Mouse (Mus musculus) intestine, postnatal 0 days (tissue): ENCODE measurements around the gene Ppp1r12b. TPM values are rescaled to one million over a fixed set of nuclear protein-coding genes. Genes with fewer than 3 reads are reported as not detected.

ENCODE experiments used
- ATAC-seq: fragments of 200-750 bp; cut with Nextera tagmentation; 2 replicates; pipeline ENCODE4 v1.8.0; 2017; ENCODE audit warnings: mild to moderate bottlenecking, moderate TSS enrichment, moderate library complexity
- H3K27ac ChIP-seq: fragments of 300-500 bp; sonication (generic); 2 replicates; pipeline ENCODE4 v1.5.1; 2014; ENCODE audit warnings: mild to moderate bottlenecking, low read depth, low read length, moderate library complexity
- H3K27me3 ChIP-seq: fragments of 300-500 bp; sonication (generic); replicated peaks from 2 replicates; pipeline ENCODE4 v1.6.1; 2014; ENCODE audit warnings: low read length, mixed read lengths; ENCODE audit not compliant: control insufficient read depth, insufficient read depth
- H3K36me3 ChIP-seq: fragments of 300-500 bp; sonication (generic); 2 replicates; pipeline ENCODE4 v1.6.1; 2014; ENCODE audit warnings: mild to moderate bottlenecking, moderate library complexity; ENCODE audit not compliant: control insufficient read depth, insufficient read depth
- H3K4me1 ChIP-seq: fragments of 300-500 bp; sonication (generic); replicated peaks from 2 replicates; pipeline ENCODE4 v1.6.1; 2014; ENCODE audit warnings: antibody characterized with exemption, low read length, mixed read lengths; ENCODE audit not compliant: control insufficient read depth, insufficient read depth
- H3K4me2 ChIP-seq: fragments of 300-500 bp; sonication (generic); replicated peaks from 2 replicates; pipeline ENCODE4 v1.6.1; 2014; ENCODE audit warnings: low read depth, mild to moderate bottlenecking, moderate library complexity
- H3K4me3 ChIP-seq: fragments of 300-500 bp; sonication (generic); 2 replicates; pipeline ENCODE4 v1.5.1; 2014; ENCODE audit warnings: low read depth, low read length
- H3K9ac ChIP-seq: fragments of 300-500 bp; sonication (generic); 2 replicates; pipeline ENCODE4 v1.6.1; 2014; ENCODE audit warnings: mild to moderate bottlenecking, low read depth, low read length
- H3K9me3 ChIP-seq: fragments of 300-500 bp; sonication (generic); 2 replicates; pipeline ENCODE4 v1.6.1; 2016; ENCODE audit warnings: mixed run types; ENCODE audit not compliant: control insufficient read depth
- CTCF ChIP-seq: sonication (generic); IDR thresholded peaks from 2 replicates; pipeline ENCODE4 v1.5.1; 2016; ENCODE audit warnings: low read depth, mild to moderate bottlenecking, control low read depth, antibody characterized with exemption, moderate library complexity
- WGBS: fragments of 180-500 bp; shearing (Covaris S2); extraction: QIAGEN DNeasy Blood & Tissue Kit; methylation state at CpG from one replicate; pipeline ENCODE4 v1.1.7; 2014; 5-methylcytosine and 5-hydroxymethylcytosine counted together
- polyA plus RNA-seq: library from polyadenylated mRNA; unstranded; fragments of >200 nt; fragmentation: Nextera tagmentation; extraction: Ambion mirVana; gene quantifications from 2 replicates; pipeline ENCODE4 v1.2.1, GENCODE M21; 2015

Ppp1r12b gene
- polyA plus RNA-seq, 1 experiment from 2014 or later = 11.5 TPM

DNA sequence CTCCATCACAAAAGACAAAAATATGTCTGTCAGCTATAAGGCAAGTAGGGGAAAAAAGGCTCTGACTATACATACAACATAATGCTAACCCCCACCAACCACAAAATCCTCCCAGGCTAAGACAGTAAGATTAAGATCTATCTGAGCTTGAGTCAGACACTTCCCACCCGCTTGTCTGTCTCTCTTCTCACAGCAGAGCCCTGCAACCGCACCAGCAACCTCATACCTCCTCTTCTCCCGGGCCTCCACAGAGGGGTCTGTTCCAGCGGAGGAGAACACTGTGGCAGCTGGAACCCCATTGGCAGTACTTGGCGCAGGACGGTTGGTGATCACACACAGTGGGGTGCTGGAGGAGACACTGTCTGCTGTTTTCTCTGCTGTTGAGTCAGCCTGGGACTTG is 90.2 kb downstream of the Ppp1r12b start:
- H3K9ac ChIP-seq = no peak overlapping the region
- H3K4me3 ChIP-seq = no peak overlapping the region
- no peak for TF ChIP-seq CTCF
- H3K36me3 ChIP-seq = peaks cover 13% of the 10 kb centered on the region
- ATAC-seq = no peak
- WGBS = 74% methylated on average over 6 of the region's 6 CpGs
- no peak overlapping the region for H3K4me2 ChIP-seq
- no peak overlapping the region for H3K27ac ChIP-seq
- H3K27me3 ChIP-seq = no peaks in the 10 kb centered on the region
- H3K9me3 ChIP-seq = no peaks in the 10 kb centered on the region
- no peaks in the 10 kb centered on the region for H3K4me1 ChIP-seq

DNA sequence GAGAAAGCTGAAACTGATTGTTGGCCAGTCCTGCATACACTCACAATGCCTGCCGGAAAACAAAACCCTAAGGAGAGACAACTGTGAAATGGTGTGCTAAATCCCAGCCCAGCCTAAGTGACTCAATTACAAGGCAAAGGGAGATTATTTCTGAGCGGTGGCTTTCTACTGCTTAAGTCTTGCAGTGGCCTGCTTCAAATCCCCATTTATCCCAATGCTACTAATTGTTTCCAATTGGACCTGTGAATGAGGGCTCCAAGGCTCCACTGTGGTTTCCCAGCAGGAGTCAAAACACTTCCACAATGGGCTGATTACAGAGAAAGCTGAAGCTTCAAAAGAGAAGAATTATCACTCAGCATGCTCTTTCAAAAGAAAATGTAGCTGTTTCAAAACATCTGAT is 95.2 kb downstream of the Ppp1r12b start:
- ATAC-seq = no peak
- Histone ChIP-seq H3K4me2 (no peak overlapping the region), H3K36me3 (peaks cover 10% of the 10 kb centered on the region), H3K4me1 (no peaks in the 10 kb centered on the region), H3K4me3 (no peak overlapping the region), H3K27ac (no peak overlapping the region), H3K9me3 (no peaks in the 10 kb centered on the region), H3K27me3 (no peaks in the 10 kb centered on the region), H3K9ac (no peak overlapping the region)
- 65% methylated on average over 2 of the region's 2 CpGs for WGBS
- TF ChIP-seq CTCF = no peak

DNA sequence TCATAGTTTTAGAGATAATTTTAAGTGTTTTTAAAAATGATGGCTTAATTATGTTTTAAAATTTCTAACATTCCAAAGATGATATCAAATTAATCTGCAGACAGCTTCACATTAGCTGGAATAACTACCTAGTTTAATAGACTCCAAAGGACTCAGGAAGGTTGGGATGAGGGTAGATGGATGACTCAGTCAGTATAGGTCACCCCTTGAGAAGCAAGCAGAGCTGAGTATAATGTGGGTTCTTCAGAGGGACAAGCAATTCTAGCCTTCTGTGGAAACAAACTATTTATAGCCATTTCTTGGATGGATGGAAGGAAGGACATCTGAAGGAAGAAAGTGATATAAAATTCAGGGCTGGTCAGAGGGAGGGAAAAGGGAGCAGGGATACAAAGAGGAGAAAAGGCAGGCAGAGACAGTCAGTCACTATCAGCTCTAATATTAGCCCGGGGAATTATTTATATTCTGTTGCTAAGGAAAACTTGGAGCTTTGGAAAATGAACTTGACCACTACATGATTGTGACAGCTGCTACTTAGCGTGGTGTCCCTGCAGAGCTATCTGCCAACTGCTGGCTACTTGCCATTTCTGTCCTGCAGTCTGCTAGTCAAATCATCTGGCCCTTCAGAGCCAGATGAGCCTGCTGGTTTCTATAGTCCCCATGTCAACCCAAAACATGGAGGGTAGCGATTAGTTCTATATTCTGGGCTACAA is 97.2 kb downstream of the Ppp1r12b start:
- Histone ChIP-seq H3K36me3 (peaks cover 10% of the 10 kb centered on the region), H3K27ac (no peak overlapping the region), H3K4me1 (no peaks in the 10 kb centered on the region), H3K9me3 (no peaks in the 10 kb centered on the region), H3K4me2 (no peak overlapping the region), H3K4me3 (no peak overlapping the region), H3K9ac (no peak overlapping the region), H3K27me3 (no peaks in the 10 kb centered on the region)
- ATAC-seq = no peak
- TF ChIP-seq CTCF = no peak
- 73% methylated on average over 3 of the region's 3 CpGs for WGBS

DNA sequence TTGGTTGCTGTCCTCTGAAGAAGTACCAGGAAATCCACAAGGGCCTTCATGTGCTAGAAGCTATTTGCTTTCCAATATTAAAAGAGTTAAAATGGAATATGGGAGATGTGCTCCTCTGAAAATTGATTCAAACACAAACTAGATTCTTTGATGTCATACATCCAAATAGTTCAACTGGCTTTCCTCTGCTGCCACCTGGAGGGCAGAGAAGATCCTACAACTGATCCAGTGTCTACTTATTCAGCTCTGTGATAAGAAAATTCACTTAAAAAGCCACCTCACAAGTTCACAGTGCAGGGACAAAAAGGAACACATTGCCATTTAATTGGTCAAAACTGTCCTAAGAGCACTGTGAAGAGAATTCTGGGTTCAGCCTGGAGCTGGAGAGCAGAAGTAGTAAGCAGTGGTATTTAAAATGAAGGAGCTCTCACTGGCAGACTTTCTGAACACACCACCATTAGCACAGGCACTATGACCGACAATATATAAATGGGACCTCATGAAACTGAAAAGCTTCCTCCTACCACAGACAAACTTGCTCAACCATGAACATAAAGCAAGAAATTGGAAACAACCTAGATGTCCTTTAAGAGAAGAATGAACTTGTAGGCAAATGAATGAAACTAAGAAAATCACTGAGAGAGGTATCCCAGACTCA is 101.3 kb downstream of the Ppp1r12b start:
- Histone ChIP-seq H3K4me1 (no peaks in the 10 kb centered on the region), H3K4me2 (no peak overlapping the region), H3K9ac (no peak overlapping the region), H3K27ac (no peak overlapping the region), H3K4me3 (no peak overlapping the region), H3K36me3 (peaks cover 15% of the 10 kb centered on the region), H3K9me3 (no peaks in the 10 kb centered on the region), H3K27me3 (no peaks in the 10 kb centered on the region)
- TF ChIP-seq CTCF = peak; percentile 90
- ATAC-seq = no peak
- WGBS = 91% methylated on average over 1 of the region's 1 CpGs

DNA sequence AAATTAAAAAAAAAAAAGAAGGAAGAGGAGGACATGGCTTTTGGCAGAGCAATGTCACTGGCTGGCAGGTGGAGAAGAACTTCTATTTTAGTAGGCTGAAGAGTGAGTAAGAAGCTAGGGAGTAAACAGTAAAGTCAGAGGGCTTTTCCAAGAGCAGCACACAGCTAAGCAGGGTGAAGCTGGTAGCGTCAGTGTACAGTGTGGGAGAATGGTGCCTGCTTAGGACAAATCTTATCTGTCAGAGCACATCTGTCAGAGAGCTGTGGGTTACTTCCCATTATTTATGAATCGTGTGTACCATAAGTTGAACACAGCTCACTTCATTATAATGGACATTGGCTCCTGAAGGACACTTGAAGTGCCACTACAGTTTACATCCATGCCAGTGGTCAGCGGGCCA is 102.9 kb downstream of the Ppp1r12b start:
- no peaks in the 10 kb centered on the region for H3K4me1 ChIP-seq
- WGBS = 91% methylated on average over 3 of the region's 3 CpGs
- no peak for ATAC-seq
- no peak overlapping the region for H3K27ac ChIP-seq
- H3K9ac ChIP-seq = no peak overlapping the region
- H3K4me3 ChIP-seq = no peak overlapping the region
- TF ChIP-seq CTCF = no peak
- no peak overlapping the region for H3K4me2 ChIP-seq
- no peaks in the 10 kb centered on the region for H3K9me3 ChIP-seq
- H3K36me3 ChIP-seq = peaks cover 19% of the 10 kb centered on the region
- H3K27me3 ChIP-seq = no peaks in the 10 kb centered on the region

DNA sequence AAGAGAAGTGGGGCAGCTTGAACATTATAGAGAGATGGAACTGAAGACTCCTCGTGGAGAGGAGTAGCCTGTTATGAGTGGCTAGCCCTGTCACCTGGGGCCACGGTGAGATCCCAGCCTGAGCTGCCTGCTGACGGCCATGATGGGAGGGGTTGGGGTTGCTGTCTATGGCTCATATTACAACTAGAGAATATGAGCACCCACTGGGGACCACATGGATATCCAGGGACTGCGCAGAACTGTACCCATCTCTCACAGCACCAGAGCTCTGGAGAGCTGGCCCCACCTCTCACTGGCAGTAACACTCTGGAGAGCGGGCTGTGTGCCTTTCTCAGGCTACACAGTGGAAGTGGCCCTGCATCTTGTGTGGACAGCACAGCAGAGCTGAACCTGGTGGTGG is 104.5 kb downstream of the Ppp1r12b start:
- 91% methylated on average over 5 of the region's 5 CpGs for WGBS
- no peak for TF ChIP-seq CTCF
- Histone ChIP-seq H3K4me3 (no peak overlapping the region), H3K4me2 (no peak overlapping the region), H3K27ac (no peak overlapping the region), H3K27me3 (no peaks in the 10 kb centered on the region), H3K9ac (no peak overlapping the region), H3K9me3 (no peaks in the 10 kb centered on the region), H3K4me1 (no peaks in the 10 kb centered on the region), H3K36me3 (peaks cover 16% of the 10 kb centered on the region; the same call in 1 of the 2 replicates)
- no peak for ATAC-seq
